Mouse (Mus musculus) thymus, postnatal 36 days (tissue): Measurements from ENCODE around the gene Klhl31.

ENCODE experiments used
- DNase-seq, 2 experiments: peaks; one replicate each; pipeline ENCODE4 v3.0.0; 2022; ENCODE audit warnings: mixed read lengths in 2 of 2

Klhl31 gene

GRCm38 (mm10) chr9:77707433-77708139 is 71.3 kb downstream of the Klhl31 start:
- DNase-seq: no peak

- DNase-seq: no peak
These were observed 72.7 kb downstream of the Klhl31 start for GRCm38 (mm10) chr9:77708950-77709349.
